Mouse (Mus musculus) A20 (cell line): ENCODE measurements around the gene Mul1.

Experiments used
- DNase-seq: peaks from one replicate; pipeline ENCODE4 v3.0.0-alpha.2; 2011; ENCODE audit warnings: low read depth, low spot score

The Mul1 gene

DNA sequence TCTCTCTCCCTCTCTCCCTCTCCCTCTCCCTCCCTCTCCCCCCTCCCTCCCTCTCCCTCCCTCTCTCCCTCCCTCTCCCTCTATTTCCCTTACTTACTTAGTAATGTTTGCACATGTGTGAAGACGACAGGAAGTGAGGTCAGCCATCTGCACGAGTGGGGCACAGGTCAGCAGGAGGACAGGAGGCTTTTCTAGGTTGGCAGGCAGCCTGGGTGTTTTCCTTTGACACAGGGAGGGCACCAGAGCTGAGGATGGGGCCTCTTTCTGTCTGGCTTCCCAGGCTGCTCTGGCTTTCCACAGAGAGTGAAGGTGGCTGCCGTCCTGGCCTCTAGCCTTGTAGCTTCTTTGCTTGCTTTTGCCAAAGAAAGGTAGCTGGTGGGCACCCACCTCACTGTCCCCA is 5.6 kb downstream of the Mul1 start:
- no peak for DNase-seq

DNA sequence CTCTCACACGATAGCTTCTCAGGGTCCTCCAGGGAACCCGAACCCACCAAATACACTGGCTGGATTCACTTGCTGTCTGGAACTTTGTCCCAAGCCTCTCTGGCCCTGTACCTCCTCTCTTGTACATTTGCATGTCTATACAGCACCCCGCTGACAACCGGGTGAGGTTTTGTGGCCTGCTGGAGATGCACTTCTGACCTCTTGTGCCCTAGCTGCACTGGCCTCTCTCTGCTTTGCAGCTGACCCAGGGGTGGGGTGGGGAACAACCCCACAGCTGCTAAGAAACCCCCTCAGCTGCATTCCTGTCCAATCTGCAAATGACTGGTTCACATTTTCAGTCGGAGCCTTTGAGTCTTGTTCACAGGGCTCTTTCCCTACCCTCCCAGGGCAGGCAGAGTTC is 10.5 kb downstream of the Mul1 start:
- DNase-seq = no peak

DNA sequence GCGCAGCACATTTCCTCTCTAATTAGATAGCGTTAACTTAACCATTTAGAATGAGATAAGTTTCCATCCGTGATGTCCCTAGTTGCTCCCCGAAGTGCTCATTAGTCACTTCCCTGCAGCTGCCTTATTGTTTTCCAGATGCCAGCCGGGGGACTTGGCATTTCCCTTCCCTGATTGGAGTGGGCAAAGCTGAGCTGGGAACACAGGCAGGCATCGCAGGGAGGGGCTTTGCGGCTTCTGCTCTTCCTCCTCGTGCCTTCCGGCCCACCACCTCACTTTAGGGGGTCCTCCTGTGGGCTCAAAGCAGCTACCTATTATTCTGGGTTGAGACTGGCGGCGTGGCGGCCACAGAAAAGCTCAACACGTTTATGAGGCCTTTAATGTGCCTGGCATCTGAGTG is 12.5 kb downstream of the Mul1 start:
- DNase-seq = no peak

DNA sequence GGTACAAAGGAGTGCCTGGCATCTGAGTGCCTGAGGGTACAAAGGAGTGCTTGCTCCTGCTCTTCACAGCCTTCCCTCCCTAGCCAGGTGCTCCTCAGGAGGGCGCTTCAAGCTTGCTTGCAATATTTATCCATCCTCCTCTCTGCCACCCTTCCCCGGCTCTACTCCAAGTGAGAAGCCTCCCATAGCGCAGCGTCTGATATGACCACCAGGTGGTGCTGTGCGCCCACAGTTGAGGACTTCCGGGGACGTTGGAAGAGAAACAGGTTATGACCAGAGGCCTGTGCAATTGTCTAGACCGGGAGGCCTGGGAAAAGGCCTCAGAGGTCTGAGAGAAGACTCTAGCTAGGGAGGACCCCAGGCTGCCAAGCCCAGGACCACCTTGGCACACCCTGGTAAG is 12.9 kb downstream of the Mul1 start:
- DNase-seq = peak; percentile 81

DNA sequence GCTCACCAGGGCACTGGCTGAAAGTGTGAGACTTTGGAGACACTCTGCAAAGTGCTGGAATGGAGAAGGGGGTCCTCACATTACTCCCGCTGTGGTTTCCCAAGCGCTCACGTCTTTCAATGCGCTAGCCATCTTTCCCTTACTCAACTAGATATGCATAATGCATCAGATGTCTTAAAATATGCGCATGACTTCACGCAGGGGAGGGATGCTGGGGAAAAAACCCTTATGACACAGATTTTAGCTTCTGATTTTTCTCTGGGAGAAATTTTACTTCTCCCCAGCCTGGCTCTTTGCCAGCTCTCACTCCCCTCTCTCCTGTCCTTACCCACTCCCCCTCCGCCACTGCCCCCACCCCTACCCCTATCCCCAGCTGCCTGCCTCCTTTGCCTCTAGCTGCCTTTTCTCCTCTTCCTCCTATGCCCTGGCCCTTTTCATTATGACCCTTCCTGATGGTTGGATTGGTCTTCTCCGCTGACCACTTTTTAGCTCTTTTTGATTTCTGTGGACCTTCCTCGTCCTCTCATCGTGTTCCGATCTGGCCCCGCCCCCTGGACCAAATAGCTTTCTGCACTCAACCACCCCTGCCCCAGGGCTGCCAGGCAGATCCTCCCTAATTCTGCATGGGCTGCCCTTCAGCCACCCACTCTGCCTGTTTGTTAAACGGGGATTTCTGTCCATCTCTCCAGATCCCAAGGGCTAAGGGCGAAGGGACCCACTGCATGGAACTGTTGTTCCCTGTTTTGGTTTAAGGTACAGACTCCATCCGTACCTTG is 13.5 kb downstream of the Mul1 start:
- DNase-seq = no peak

DNA sequence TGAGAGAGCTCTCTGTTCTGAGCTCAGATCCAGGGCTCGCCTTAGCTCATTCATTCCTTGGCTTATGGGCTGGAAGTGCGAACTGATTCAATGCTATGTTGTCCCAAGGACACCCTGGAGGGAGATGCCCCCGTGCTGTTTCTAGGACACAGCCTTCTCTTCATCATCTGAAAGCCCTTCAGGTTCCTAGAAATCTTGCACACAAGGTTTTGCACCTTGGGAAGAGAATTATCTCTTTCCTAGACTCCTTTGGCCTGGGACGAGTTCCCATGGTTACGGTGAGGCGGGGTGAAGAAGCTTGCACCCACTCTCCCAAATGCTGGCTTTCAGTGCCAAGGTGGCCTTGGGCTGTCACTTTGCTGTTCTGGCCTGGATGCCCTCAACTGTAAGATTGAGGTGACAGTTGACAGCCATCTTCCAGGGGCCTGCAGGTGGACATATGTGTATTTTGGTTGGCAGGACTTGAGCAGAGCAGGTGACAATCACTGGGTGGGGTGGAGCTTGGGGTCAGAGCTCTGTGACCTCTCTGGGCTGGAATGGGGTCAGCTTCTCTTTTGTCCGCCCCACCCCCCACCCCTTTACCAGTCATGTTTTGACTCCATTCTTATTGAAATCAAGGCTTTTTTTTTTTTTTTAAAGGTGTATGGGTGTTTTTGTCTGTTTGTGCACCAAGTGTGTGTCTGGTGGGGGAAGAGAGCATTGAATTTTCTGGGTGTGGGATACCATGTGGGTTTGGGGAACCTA is 14.6 kb downstream of the Mul1 start:
- no peak for DNase-seq

DNA sequence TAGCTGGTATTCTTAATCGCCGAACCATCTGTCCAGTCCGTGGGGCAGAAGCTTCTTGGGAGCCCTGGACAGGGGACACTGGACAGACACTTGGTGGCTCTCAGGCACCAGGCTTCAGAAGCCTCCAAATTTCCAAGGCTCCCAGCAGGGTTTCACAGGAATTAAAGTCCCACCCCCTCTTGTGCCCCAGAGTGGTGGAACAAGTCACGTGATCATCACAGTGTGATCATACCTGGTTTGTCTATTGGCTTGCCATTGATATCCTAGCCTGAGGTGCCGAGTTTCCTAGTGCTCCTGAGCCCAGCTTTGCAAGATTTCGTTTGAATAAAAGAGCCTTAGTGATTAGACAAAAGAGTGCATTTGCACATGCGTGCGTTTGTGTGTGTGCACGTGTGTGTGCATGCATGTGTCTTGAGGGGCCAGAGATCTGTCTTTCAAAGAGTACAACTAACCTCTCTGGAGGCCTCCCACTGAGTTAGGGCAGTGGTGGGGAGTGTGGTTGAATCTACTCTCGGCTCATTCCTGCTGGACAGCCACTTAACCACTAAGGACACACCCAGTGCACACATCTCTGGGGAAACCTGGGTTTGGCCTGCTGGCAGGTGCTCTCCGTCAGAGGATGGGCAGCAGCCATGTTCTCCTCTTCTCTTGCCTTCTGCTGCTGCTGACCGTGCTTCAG is 15.3 kb downstream of the Mul1 start:
- no peak for DNase-seq

DNA sequence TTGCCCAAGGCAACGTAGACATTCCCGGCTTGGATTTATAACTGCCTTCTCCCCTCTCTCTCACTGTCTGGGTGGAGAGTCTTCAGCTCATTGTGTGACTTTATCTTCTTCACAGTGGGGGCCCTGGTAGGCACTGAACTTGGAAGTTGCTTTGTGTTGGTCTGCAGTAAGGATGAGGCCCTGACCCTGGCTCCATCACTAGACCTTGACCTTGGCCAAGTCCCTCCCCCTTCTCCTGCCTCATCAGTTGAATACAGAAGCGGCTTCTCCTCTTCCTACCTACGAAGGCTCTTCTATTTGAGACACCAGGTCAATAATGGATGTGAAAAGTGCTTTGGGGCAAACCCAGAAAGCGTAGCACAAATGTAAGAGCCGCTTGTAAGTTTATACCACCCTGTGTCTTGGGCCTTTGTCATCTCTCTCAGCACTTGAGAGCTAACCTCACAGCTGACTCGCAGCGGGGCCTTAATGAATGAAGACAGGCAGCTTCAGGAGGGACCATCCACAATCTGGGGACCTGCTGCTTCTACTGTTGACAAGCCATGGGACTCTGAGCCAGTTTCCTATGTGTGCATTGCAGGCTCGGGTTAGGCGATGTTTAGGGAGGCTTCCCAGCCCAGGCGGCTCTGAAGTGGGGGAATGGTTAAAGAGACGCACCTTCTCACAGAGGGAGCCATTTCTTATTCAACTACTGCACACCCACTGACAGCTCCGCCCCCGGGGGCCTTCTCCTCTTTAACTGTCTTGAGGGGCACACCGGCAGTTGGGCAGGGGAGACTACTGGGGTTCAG is 18.0 kb downstream of the Mul1 start:
- DNase-seq = no peak

DNA sequence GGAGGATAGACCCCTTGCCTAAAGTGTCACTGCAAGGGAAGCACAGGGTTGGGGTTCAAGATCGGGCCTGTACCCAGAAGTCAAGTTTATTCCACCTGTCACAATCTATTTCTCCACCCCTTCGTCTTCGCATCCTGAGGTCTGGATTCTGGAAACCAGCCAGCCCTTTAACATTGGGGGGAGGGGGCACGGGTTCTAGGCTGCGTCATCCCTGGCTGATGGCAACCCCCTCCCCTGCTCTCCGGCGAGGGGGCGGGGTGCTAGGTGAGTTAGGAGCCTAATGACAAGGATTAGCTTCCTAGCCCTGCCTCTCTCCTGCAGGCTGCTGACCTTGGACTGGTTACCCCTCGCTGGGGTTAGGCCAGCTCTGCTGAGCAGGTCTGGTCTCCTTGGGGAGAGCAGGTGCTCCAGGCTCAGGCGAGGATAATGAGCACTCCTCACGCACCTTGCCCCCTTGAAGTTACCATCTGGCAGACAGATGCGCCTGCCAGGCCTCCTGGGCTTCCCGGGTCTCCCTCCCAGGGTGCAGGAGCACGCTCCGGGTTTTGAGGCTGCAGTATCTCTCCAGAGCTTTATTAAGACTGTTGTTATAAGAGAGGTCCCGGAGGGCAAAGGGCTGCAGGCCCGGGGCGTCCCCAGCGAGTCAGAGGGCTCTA is 18.8 kb downstream of the Mul1 start:
- DNase-seq = no peak

DNA sequence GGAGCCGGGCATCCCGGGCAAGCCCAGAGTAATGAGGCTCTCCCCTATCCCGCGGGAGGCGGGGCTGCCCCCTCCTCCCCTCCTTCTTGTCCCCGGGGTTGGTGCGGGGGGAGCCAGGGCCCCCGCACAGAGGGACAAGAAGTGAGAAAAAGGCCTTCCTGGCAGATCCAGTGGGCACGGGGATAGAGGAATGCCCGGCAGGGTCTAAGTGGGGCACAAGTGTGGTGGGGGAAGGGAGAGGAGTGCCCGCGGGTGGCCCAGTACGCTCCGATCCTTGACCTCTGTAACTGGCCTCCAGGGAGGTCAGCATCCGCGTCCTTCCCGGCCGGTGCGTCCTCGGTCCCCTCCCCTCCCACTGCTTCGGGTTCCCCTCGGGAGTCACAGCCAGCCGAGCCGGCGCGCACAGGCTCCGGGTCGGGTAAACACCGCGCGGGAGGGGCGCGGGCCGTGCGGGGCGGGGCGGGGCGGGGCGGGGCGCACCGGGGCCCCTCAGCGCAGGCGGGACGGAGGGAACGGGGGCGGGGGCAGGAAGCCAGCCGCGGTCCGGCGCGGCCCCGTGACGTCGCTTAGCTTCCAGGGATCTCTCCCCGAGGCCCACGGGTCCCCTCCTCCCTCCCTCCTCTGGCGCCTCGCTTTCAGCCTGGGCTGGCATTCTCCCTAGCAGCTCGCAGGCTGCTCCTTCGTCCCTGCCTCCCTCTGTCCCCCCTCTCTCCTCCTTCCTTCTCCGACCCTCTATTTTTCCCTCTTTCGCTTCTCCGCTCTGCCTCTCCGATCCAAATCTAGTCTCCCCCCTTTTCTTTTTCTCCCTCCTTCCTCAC is 19.5 kb downstream of the Mul1 start, which contains the start of gene Camk2n1:
Gene Camk2n1 (plus strand): TSS at position 562 of the 818 bp plus-strand sequence.
- DNase-seq = no peak

DNA sequence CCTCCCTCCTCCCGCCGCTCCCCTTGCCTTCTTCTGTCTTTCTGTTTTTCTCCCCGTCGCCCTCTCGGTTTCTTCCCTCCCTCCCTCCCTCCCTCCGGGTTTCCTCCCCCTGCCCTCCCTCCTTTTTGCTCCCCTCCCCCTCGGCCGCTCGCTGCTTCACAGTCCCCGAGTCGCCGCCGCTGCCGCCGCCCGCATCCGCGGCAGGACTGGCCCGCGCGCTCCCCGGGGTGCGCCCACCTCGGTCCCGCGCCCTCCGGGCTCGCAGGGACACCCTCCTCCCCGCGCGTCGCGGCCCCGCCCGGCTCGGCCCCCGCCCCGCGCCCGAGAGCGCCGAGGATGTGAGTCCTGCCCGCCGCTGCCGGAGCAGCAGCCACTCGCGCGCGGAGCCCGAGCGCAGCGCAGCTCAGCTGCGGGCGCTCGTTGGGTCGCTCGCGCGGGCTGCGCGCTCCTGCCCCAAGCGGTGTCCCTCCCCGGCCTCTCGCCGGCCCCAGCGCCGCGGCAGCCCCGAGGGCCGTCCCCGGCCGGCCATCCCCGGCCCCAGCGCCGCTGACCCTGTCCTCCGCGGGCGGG is 20.2 kb downstream of the Mul1 start:
- no peak for DNase-seq

DNA sequence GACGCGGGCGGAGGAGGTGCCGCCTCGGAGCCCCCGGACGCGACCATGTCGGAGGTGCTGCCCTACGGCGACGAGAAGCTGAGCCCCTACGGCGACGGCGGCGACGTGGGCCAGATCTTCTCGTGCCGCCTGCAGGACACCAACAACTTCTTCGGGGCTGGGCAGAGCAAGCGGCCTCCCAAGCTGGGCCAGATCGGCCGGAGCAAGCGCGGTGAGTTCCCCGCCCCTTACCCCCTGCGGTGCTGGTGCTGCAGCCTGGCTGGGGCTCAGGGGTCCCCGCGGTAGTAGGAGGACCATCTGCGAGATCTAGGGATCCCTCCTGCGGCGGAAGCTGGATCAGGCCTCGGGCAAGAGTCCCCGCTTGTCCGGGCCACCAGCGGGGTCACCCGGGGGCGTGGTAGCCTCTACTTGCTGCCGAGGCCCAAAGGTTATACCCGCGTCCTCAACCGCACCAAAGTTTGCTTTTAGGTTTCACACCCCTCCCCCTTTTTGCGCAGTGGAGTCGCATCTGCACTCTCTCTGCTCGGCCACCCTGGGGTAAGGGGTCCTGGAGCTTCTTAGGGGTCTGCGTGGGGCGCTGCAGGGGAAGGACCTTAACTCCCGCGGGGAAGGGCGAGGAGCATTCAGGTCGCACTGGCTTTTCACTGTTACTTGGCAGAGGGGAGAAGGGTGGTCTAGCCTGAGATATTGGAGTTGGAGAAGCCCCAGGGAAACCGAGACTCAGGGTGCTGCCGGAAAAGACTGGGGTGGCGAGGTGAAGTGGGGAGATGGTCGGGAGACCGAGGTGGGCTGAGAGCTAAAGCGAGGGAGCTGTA is 20.9 kb downstream of the Mul1 start:
- DNase-seq = no peak

DNA sequence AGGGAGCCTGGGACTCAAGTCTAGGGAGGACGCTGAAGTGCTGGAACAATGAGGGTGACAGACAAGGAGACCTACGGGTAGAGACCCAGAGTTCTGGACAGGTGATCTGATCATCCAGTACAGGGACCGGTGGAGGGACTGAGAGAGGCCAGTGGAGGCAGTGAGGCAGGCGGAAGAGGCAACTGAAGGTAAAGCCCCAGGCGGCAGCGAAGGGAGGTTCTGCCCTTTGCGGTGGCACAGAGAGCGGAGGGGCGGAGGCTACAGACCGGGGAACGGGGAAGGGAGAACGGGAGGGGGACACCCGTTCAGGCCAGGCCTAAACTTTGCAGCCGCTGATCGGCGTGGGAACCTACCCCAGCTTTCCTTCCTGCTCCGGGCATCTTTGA is 21.5 kb downstream of the Mul1 start:
- no peak for DNase-seq

DNA sequence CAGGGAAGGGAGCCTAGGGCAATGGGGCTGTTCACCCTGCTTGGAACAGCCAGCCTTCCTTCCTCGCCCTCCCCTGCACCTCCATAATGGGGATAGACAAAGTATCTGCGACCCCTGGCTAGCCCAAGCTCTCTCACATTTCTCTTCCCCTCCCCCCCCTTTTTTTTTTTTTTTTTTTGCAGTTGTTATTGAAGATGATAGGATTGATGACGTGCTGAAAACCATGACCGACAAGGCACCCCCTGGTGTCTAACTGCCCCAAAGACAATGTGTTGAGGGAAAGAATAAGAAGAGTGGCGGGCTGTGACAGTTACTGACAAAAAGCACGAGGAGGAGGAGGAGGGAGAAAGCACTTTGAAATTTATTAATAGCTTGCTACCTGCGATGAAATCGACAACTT is 22.1 kb downstream of the Mul1 start:
- DNase-seq = no peak

DNA sequence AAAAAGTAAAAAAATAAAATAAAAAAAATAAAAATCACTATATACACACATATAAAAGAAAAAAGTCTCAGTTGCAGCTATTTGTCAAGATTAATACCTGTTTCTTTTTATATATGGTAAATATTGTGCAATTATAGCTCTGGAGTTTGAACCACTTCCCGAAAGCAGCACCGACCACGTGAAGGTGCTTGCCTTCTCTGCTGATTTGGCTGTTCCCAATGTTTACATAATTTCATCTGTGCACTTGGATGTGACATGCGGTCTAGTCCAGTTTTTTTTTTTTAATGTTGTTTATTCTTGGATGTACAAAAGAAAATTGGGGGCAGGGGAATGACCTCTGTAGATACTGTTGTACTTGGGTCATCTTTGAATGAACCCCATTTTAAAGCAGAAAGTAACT is 22.6 kb downstream of the Mul1 start:
- DNase-seq = no peak

DNA sequence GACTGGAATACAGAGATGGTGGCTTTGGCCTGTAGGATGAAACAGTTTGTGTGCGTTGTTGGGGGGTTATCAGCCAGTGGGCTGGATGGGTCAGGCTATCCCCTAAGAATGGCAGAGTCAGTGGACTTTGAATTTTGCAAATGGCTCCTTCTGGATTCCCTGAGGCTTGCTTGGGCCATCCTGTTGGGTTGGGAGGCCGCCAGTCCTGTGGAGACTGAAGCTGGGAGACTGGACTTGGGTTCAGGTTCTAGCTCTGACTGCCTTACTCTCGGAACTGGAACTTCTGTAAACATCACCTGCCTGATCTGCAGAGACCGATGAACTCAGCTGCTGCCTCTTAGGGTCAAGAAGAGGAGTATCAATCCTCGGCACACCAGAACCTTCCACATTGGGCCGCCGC is 23.7 kb downstream of the Mul1 start:
- DNase-seq = no peak

DNA sequence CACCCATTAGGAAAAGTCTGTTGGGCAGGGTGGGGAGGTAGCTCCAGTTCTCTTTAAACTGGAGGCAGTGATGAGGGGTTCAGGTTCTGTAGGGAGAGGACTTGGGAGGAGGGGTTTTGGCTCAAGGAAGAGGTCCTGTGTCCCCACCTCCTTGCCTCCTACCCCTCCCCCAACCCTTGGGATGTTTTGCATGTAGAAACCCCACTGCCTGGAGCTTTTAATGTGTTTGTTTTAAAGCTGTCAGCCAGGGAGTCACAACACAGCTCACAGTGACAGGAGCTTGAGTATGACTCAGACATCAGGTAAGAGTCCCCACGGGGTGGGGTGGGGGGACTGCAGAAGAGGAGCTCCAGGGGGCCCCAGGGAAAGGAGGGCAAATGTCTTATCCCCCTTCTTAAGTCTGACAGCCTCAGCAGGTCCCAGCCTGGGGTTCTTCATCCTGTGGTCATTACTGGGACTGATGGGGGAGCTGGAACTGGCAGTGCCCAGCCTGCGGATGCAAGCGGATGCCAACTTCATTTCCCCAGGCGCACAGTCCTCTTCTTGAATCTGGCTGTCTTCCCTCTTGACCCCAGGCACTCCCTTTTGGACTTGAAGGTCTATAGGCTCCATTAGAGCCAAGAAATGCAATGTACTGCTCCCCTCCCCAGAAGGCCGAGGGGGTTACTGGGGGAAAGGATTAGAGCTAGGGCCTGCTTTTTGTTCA is 24.4 kb downstream of the Mul1 start:
- DNase-seq = no peak

DNA sequence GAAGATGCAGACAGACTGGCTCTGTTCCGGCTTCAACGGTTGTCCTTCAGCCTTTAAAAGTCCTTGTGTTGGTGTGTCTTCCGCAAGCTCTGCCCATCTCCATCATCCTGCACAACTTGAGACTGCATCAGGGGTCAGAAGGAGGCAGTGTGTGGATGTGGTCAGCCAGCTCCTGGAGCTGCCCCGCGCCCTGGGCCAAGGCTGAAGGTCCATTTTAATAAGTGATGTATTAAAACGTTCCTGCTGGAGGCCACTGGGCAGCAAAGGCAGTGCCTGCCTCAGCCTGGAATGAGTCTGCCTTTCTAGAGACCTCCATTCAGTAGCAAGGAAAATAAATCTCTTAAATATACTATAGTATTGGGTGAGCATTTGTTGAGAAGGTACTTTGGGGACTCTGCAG is 25.3 kb downstream of the Mul1 start:
- no peak for DNase-seq

DNA sequence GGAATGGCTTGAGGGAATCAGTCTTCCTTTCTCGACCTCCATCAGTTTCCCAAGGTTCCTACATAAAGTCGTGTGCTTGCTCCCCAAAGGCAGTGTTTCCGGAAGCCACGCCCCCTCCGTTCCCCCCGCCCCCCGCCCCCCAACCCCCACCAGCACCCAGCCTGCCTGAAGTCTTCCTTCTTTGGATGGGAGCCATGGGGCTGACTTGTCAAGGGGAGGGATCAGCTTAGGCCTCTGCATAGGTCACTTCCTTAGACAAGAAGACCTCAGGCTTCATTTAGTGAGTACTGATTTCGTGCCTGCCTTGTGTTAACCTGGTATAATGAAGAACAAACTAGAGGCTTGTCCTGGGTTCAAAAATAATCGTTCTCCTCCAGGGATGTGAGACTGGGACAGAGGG is 26.4 kb downstream of the Mul1 start:
- DNase-seq = no peak
